Mouse (Mus musculus) midbrain, embryonic 11.5 days (tissue): ENCODE measurements at regions not wholly inside any gene's neighbourhood (a gene's known extent, or its start where the extent isn't known, plus 50 kb on each side); places are given as distances from the start of the nearest gene placed in this dataset. TPM values are rescaled to one million over a fixed set of nuclear protein-coding genes. Genes with fewer than 3 reads are reported as not detected.

ENCODE experiments used
- ATAC-seq: fragments of 200-750 bp; cut with Nextera tagmentation; 2 replicates; pipeline ENCODE4 v1.8.0; 2017; ENCODE audit warnings: moderate TSS enrichment, moderate library complexity; ENCODE audit not compliant: low FRiP score
- DNase-seq: peaks from one replicate; pipeline ENCODE4 v3.0.0; 2015; ENCODE audit warnings: low spot score; ENCODE audit errors: missing footprints
- H3K27ac ChIP-seq: fragments of 300-500 bp; sonication (generic); 2 replicates; pipeline ENCODE4 v1.5.1; 2014; ENCODE audit warnings: low read depth, low read length
- H3K27me3 ChIP-seq: fragments of 300-500 bp; sonication (generic); 2 replicates; pipeline ENCODE4 v1.6.1; 2014; ENCODE audit warnings: mild to moderate bottlenecking, low read length, moderate library complexity, mixed read lengths; ENCODE audit not compliant: control insufficient read depth, insufficient read depth
- H3K36me3 ChIP-seq: fragments of 300-500 bp; sonication (generic); 2 replicates; pipeline ENCODE4 v1.6.1; 2014; ENCODE audit warnings: mild to moderate bottlenecking, low read length, moderate library complexity, mixed read lengths; ENCODE audit not compliant: control insufficient read depth, insufficient read depth
- H3K4me1 ChIP-seq: fragments of 300-500 bp; sonication (generic); 2 replicates; pipeline ENCODE4 v1.6.1; 2014; ENCODE audit warnings: low read length; ENCODE audit not compliant: control insufficient read depth, insufficient read depth
- H3K4me2 ChIP-seq: fragments of 300-500 bp; sonication (generic); 2 replicates; pipeline ENCODE4 v1.6.1; 2014; ENCODE audit warnings: mild to moderate bottlenecking, moderate library complexity
- H3K4me3 ChIP-seq: fragments of 300-500 bp; sonication (generic); 2 replicates; pipeline ENCODE4 v1.5.1; 2014; ENCODE audit warnings: low read depth, low read length
- H3K9ac ChIP-seq: fragments of 300-500 bp; sonication (generic); 2 replicates; pipeline ENCODE4 v1.6.1; 2014; ENCODE audit warnings: low read length
- H3K9me3 ChIP-seq: fragments of 300-500 bp; sonication (generic); 2 replicates; pipeline ENCODE4 v1.6.1; 2016; ENCODE audit warnings: low read length; ENCODE audit not compliant: control insufficient read depth
- whole genome bisulfite sequencing: fragments of 180-500 bp; shearing (Covaris S2); extraction: QIAGEN DNeasy Blood & Tissue Kit; methylation state at CpG from one replicate; pipeline ENCODE4 v1.1.7; 2014; 5-methylcytosine and 5-hydroxymethylcytosine counted together
- microRNA-seq: library from miRNA; unstranded; fragments of <30 nt; microRNA quantifications from one replicate; pipeline ENCODE4, GENCODE M21; 2017

DNA sequence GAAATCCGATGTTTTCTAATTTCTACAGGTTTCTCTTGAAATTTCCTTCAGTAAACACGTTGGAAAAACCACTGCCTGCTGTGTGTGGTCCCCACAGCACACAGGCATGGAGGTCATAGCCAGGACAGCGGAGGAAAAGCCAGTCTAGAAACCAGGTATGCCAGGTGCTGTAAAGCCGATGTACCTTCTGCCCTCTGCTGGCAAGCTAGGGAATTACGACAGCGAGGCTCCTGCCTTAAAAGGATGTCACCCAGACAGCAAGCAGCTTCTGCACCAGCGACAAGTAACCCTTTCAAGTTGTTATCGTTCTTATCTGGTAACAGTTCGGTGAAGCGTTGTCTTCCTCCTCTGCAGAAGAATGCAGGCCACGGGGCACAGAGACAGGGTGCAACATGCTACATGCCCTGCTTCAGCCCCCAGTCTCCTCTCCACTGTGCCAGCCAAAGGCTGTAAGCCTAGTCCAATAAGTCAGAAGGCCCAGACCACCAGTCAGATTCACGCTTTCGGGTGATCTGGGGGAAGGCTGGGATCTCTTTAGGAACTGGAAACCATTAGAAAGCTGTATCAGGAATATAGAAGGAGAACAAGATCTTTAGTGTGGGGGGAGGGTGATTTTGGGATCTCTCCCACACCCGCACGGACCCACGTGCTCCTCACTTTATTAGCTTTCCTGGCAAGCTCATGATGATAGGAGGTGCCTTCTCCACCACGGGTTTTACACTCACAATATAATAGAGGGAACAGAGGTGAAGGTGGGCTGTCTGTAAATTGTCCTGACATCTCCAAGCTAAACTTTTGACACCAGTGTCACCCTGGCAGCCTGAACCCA, 79.9 kb upstream of the Elac2 start:
- no peaks in the 10 kb centered on the region for H3K36me3 ChIP-seq
- no peak for ATAC-seq
- H3K9me3 ChIP-seq = no peaks in the 10 kb centered on the region
- 42% methylated on average over 17 of the region's 17 CpGs for WGBS
- H3K27ac ChIP-seq = no peak overlapping the region
- peak; percentile 91 for DNase-seq
- H3K4me3 ChIP-seq = no peak overlapping the region
- no peak overlapping the region for H3K9ac ChIP-seq
- H3K4me2 ChIP-seq = no peak overlapping the region
- H3K27me3 ChIP-seq = no peaks in the 10 kb centered on the region
- no peaks in the 10 kb centered on the region for H3K4me1 ChIP-seq

DNA sequence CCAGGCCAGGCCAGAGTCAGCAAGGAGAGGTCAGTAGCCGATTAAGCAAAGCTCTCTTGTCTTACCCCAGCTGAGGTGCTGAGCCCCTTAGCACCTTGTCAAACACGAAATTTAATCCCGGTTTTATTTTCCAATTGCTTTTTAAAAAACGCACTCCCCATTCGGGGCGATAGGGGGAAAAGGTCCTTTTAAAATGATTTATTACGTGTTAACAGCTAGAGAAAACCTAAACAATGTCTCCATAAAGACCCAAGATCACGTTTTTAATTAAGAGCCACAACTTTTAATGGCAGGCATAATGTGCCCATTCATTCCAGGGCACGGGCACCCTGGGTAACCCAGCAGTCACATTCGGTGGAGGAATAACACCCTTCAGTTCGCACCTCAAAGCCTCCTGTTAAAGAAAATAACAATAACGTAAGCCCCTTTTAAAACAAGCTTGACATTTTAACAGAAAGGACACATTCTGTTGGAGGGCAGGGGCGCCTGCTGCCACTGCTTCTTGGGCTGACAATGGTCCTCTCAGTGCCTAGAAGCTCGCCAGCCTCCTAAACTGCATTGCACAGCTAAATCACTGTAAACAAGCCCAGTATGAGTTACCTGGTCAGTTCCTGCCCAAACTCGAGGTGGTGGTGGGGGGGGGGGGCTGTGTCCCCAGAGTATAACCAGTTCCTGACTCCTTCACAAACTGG, 79.1 kb upstream of the Elac2 start:
- H3K27ac ChIP-seq = no peak overlapping the region
- DNase-seq (no peak), ATAC-seq (no peak)
- no peaks in the 10 kb centered on the region for H3K4me1 ChIP-seq
- H3K9ac ChIP-seq = no peak overlapping the region
- H3K4me2 ChIP-seq = no peak overlapping the region
- 74% methylated on average over 15 of the region's 15 CpGs for WGBS
- H3K27me3 ChIP-seq = no peaks in the 10 kb centered on the region
- H3K36me3 ChIP-seq = no peaks in the 10 kb centered on the region
- H3K4me3 ChIP-seq = no peak overlapping the region
- H3K9me3 ChIP-seq = no peaks in the 10 kb centered on the region

DNA sequence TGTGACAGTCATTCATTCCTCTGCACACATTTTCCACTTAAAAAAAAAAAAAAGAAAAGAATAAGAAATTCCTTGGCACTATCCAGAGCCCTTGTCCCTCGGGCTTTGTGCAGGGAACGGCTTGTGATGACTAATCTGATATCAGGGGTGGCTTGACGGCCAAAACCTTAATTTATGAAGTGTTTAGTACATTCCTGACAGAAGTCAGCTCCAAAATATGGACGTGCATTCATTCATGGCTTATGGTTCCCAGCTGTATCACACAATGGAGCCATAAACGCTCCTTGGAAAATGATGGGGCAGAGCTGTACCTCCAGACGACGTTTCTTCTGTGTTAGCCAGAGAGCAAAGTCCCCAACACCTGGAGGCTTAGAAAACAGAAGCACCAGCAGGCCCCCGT, 62.1 kb upstream of the Elac2 start:
- Histone ChIP-seq H3K36me3 (no peaks in the 10 kb centered on the region), H3K9me3 (no peaks in the 10 kb centered on the region), H3K27me3 (no peaks in the 10 kb centered on the region), H3K4me3 (no peak overlapping the region), H3K27ac (no peak overlapping the region), H3K4me1 (no peaks in the 10 kb centered on the region), H3K4me2 (no peak overlapping the region), H3K9ac (no peak overlapping the region)
- no peak for ATAC-seq
- DNase-seq = no peak
- WGBS = 73% methylated on average over 8 of the region's 8 CpGs

DNA sequence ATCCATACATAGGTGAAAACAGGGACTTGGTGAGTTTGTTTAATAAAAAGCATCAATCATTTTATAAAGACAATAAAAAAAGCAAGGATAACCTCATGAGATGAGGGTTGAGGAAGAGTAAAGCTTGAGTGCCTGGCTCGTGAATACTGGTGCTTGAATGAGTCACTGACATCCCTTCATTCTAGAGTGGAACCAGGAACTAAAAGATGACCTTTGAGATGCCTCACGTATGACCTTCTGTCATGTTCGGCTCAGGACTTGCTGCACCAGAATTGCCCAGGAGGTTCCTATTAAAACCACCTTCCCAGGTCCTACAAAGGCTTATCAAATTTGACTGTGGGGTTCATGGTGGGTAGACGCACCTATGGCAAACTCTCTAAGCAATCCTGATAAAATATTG, 61.5 kb upstream of the Elac2 start:
- no peaks in the 10 kb centered on the region for H3K36me3 ChIP-seq
- H3K4me1 ChIP-seq = no peaks in the 10 kb centered on the region
- no peak overlapping the region for H3K4me3 ChIP-seq
- no peaks in the 10 kb centered on the region for H3K9me3 ChIP-seq
- no peak overlapping the region for H3K27ac ChIP-seq
- H3K9ac ChIP-seq = no peak overlapping the region
- ATAC-seq (no peak), DNase-seq (no peak)
- H3K4me2 ChIP-seq = no peak overlapping the region
- WGBS = 91% methylated on average over 4 of the region's 4 CpGs
- no peaks in the 10 kb centered on the region for H3K27me3 ChIP-seq

DNA sequence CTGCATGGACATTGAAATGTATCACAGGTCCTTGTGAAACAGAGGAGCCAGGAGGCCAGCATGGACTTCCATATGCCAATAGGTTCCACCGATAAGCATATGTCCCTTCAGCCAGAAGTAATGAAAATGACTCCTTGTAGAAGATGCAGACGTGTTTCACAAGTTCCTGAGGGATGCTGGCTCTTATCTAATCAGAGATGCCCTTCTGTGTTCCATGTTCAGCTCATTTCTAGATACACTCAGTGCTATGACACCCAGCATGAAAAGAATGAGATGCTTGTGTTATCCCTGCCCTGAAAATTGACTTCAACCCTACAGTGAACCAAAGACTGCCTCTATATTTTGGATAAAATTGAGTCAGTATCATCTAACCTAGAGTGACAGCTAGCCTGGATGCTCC, 53.8 kb upstream of the Elac2 start:
- Histone ChIP-seq H3K27me3 (no peaks in the 10 kb centered on the region), H3K9me3 (no peaks in the 10 kb centered on the region), H3K27ac (no peak overlapping the region), H3K4me2 (no peak overlapping the region), H3K36me3 (no peaks in the 10 kb centered on the region), H3K4me3 (no peak overlapping the region), H3K9ac (no peak overlapping the region), H3K4me1 (no peaks in the 10 kb centered on the region)
- 86% methylated on average over 2 of the region's 2 CpGs for WGBS
- ATAC-seq = no peak
- DNase-seq = no peak

DNA sequence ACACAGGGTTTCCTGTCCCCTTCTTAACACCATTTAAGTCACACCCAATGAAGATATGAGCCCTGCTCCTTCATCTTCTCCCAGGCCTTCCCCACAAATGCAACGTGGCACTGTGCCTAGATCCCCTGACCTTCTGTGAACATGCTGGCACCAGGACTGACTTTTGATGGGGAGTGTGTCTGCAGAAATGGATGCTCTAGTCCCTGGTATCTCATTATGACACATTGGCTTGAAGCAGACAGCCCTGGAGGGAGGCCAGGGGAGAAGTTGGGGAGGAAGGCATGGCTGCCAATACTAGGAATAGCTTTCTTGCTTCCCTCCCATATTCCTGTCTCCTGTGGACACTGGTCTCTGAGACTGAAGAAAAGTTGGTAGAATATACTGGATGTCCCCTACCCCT, 52.9 kb upstream of the Elac2 start:
- ATAC-seq = no peak

More for the DNA sequence above, 52.9 kb upstream of the Elac2 start:
- Histone ChIP-seq H3K9ac (no peak overlapping the region), H3K9me3 (no peaks in the 10 kb centered on the region), H3K36me3 (no peaks in the 10 kb centered on the region), H3K4me1 (no peaks in the 10 kb centered on the region), H3K4me3 (no peak overlapping the region), H3K27ac (no peak overlapping the region), H3K27me3 (no peaks in the 10 kb centered on the region), H3K4me2 (no peak overlapping the region)
- 80% methylated on average over 1 of the region's 1 CpGs for WGBS
- DNase-seq = no peak

Small RNA genes in the stretch of these regions (microRNA-seq; reads per million reads assigned to microRNA genes)
- gene Gm24275 = not detected
